Mouse (Mus musculus) heart, adult 2 months (tissue): ENCODE results near the gene Rap2b. TPM values are rescaled to one million over a fixed set of nuclear protein-coding genes. Genes with fewer than 3 reads are reported as not detected.

Experiments
- DNase-seq, 2 experiments: peaks; one replicate each; pipeline ENCODE4 v3.0.0; 2021
- H3K27ac ChIP-seq: fragments of 200-600 bp; 2 replicates; pipeline ENCODE4 v1.8.1; 2022
- H3K27me3 ChIP-seq: fragments of 200-500 bp; 2 replicates; pipeline ENCODE4 v1.6.1; 2012; ENCODE audit warnings: mild to moderate bottlenecking, low read length, inconsistent platforms, mixed read lengths; ENCODE audit not compliant: control insufficient read depth, insufficient read depth
- H3K36me3 ChIP-seq: fragments of 200-500 bp; 2 replicates; pipeline ENCODE4 v1.6.1; 2012; ENCODE audit warnings: low read length, inconsistent platforms; ENCODE audit not compliant: control insufficient read depth, insufficient read depth
- H3K4me1 ChIP-seq: fragments of 200-500 bp; 2 replicates; pipeline ENCODE4 v1.6.1; 2011; ENCODE audit warnings: low read length; ENCODE audit not compliant: control insufficient read depth, insufficient read depth
- H3K4me3 ChIP-seq: fragments of 200-600 bp; 2 replicates; pipeline ENCODE4 v1.8.1; 2022
- H3K79me2 ChIP-seq: fragments of 200-500 bp; replicated peaks from 2 replicates; pipeline ENCODE4 v1.6.1; 2012; ENCODE audit warnings: mild to moderate bottlenecking, inconsistent platforms, low read length, moderate library complexity, mixed read lengths; ENCODE audit not compliant: control insufficient read depth, insufficient read depth
- H3K9ac ChIP-seq: fragments of 200-500 bp; 2 replicates; pipeline ENCODE4 v1.6.1; 2012; ENCODE audit warnings: low read depth, mild to moderate bottlenecking, control low read depth, inconsistent platforms, low read length, mixed read lengths
- CTCF ChIP-seq: fragments of 200-600 bp; IDR thresholded peaks from 2 replicates; pipeline ENCODE4 v1.8.1; 2022; ENCODE audit warnings: antibody characterized with exemption, mild to moderate bottlenecking, moderate library complexity
- EP300 ChIP-seq: fragments of 200-500 bp; IDR thresholded peaks from 2 replicates; pipeline ENCODE4 v1.6.1; 2011; ENCODE audit warnings: low read depth, low read length, control low read depth; ENCODE audit not compliant: insufficient read depth
- POLR2A ChIP-seq: fragments of 200-500 bp; IDR thresholded peaks from 2 replicates; pipeline ENCODE4 v1.6.1; 2011; ENCODE audit warnings: mild to moderate bottlenecking, low read depth, low read length, control low read depth; ENCODE audit not compliant: insufficient read depth
- WGBS: fragments of 180-500 bp; shearing (Covaris S2); methylation state at CpG from one replicate; pipeline ENCODE4 v1.1.7; 2018; 5-methylcytosine and 5-hydroxymethylcytosine counted together
- intact Hi-C: fragments of 180-260 bp; cut with DNase I; formaldehyde crosslinking; loops from one replicate; pipeline ENCODE4 v1.15.1; 2025
- long read RNA-seq: library from polyadenylated mRNA; stranded (forward); transcript quantifications from one replicate; pipeline ENCODE4 v2.0.0, GENCODE M21; 2021
- polyA plus RNA-seq: library from polyadenylated mRNA; depleted of rRNA; stranded (reverse); fragments of >200 nt; gene quantifications from 2 replicates; pipeline ENCODE4 v1.2.3, GENCODE M21; 2012; rRNA removed
- total RNA-seq, 2 experiments: library from RNA; stranded (reverse); gene quantifications; 2 replicates each; pipeline ENCODE4 v1.2.3; 2021

Rap2b gene
- total RNA-seq (1 to 10 TPM; 2.3 to 2.6 TPM), polyA plus RNA-seq (1.5 and 1.9 TPM in 2 replicates)
- long read RNA-seq, full-length matches to known transcripts: 3 of 3 reads
- long read RNA-seq, partial matches to known transcripts: 0 of 3 reads
- long read RNA-seq, other reads (novel, unspliced or antisense): 0 of 3 reads

- Histone ChIP-seq H3K79me2 (no peaks in the 10 kb centered on the region), H3K36me3 (no peaks in the 10 kb centered on the region; the same call in 1 of the 2 replicates), H3K9ac (no peak within 1 kb of the TSS), H3K27me3 (no peaks in the 10 kb centered on the region), H3K27ac (no peak within 1 kb of the TSS; the same call in 1 of the 2 replicates), H3K4me1 (no peaks in the 10 kb centered on the region), H3K4me3 (no peak within 1 kb of the TSS)
- 83% methylated on average over 1 of the region's 1 CpGs for WGBS
- TF ChIP-seq CTCF (no peak), POLR2A (no peak), EP300 (no peak)
- intact Hi-C loops: no loop called here
- no peak for DNase-seq
Observed at GRCm38 (mm10) chr3:61361338-61361737, at the start of gene Rap2b. Gene Rap2b (plus strand): TSS chr3:61361638.

- no peaks in the 10 kb centered on the region; the same call in 1 of the 2 replicates for H3K4me1 ChIP-seq
- DNase-seq: no peak
- intact Hi-C loops: no loop called here
- H3K4me3 ChIP-seq: no peak overlapping the region
- H3K9ac ChIP-seq: no peak overlapping the region
- H3K27me3 ChIP-seq: no peaks in the 10 kb centered on the region
- H3K27ac ChIP-seq: no peak overlapping the region
- H3K79me2 ChIP-seq: no peaks in the 10 kb centered on the region
- TF ChIP-seq POLR2A (no peak), CTCF (no peak), EP300 (no peak)
- 67% methylated on average over 2 of the region's 2 CpGs for WGBS
- no peaks in the 10 kb centered on the region for H3K36me3 ChIP-seq
Observed at GRCm38 (mm10) chr3:61315002-61315401, 46.4 kb upstream of the Rap2b start.

GRCm38 (mm10) chr3:61320031-61320430, 41.4 kb upstream of the Rap2b start:
- TF ChIP-seq POLR2A (no peak), EP300 (no peak), CTCF (no peak)

GRCm38 (mm10) chr3:61321632-61322031, 39.8 kb upstream of the Rap2b start:
- H3K9ac ChIP-seq: no peak overlapping the region
- intact Hi-C loops: no loop called here
- H3K27me3 ChIP-seq: no peaks in the 10 kb centered on the region
- TF ChIP-seq CTCF (no peak), EP300 (no peak), POLR2A (no peak)
- H3K4me1 ChIP-seq: no peaks in the 10 kb centered on the region; the same call in 1 of the 2 replicates
- no peaks in the 10 kb centered on the region for H3K79me2 ChIP-seq
- DNase-seq: peak in 1 of 2 experiments; percentile 14
- H3K36me3 ChIP-seq: no peaks in the 10 kb centered on the region
- no peak overlapping the region for H3K27ac ChIP-seq
- 63% methylated on average over 6 of the region's 6 CpGs for WGBS
- H3K4me3 ChIP-seq: no peak overlapping the region

More at GRCm38 (mm10) chr3:61320031-61320430, 41.4 kb upstream of the Rap2b start:
- DNase-seq: no peak
- H3K9ac ChIP-seq: no peak overlapping the region
- no peak overlapping the region for H3K27ac ChIP-seq
- no peaks in the 10 kb centered on the region for H3K27me3 ChIP-seq
- H3K4me3 ChIP-seq: no peak overlapping the region
- intact Hi-C loops: no loop called here
- no peaks in the 10 kb centered on the region for H3K36me3 ChIP-seq
- WGBS: 81% methylated on average over 2 of the region's 2 CpGs
- no peaks in the 10 kb centered on the region for H3K79me2 ChIP-seq
- no peaks in the 10 kb centered on the region; the same call in 1 of the 2 replicates for H3K4me1 ChIP-seq

DNA sequence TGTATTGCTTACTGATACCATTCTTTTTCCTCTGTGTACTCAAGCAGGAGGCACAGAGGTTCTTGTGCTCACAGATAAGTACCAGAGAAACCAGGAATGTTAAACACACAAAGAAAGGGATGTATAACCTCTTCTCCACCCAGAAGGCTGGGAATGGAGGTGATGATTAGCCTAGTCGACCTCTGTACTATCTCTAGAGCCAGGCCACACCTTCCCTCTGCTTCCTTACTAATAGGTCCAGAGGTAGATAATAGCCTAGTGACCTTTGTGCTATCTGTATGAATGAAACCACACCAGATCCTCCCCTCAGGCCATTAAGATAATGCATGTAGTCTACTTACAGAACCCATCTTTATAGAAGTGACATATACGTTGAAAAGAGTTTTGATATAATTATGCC, 25.2 kb upstream of the Rap2b start:
- no peak for DNase-seq
- Histone ChIP-seq H3K27ac (no peak overlapping the region), H3K4me3 (no peak overlapping the region), H3K27me3 (no peaks in the 10 kb centered on the region), H3K79me2 (no peaks in the 10 kb centered on the region), H3K4me1 (no peaks in the 10 kb centered on the region), H3K9ac (no peak overlapping the region), H3K36me3 (no peaks in the 10 kb centered on the region)
- intact Hi-C loops: no loop called here
- WGBS: 18% methylated on average over 2 of the region's 2 CpGs
- no peak for TF ChIP-seq CTCF
- TF ChIP-seq POLR2A: no peak
- no peak for TF ChIP-seq EP300

DNA sequence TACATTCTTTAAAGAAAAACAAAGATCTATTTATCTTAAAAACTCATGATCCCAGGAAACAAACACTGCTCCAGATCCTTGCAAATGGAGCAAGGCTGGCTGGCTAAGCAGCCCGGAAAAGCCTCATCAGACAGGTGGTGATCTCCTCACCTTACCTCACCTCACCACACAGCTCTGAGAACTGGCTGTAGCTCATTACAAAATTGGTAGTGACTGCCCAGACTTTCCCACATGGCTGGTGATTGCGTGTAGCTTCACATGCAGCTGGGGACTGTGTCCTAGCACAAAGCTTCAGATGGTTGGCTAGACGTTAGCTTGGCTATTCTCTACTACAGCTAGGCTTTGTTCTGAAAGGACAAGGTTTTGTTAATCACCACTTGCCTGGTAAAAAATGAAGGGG, 24.2 kb upstream of the Rap2b start:
- H3K79me2 ChIP-seq: no peaks in the 10 kb centered on the region
- no peak overlapping the region for H3K27ac ChIP-seq
- WGBS: 79% methylated on average over 3 of the region's 3 CpGs
- intact Hi-C loops: no loop called here
- no peak for DNase-seq
- H3K9ac ChIP-seq: no peak overlapping the region
- no peak overlapping the region for H3K4me3 ChIP-seq
- no peaks in the 10 kb centered on the region for H3K36me3 ChIP-seq
- H3K4me1 ChIP-seq: no peaks in the 10 kb centered on the region
- no peaks in the 10 kb centered on the region for H3K27me3 ChIP-seq
- TF ChIP-seq EP300: no peak
- TF ChIP-seq POLR2A: no peak
- no peak for TF ChIP-seq CTCF
